Mouse (Mus musculus) liver, embryonic 14.5 days (tissue): ENCODE data around the gene Mrps12. TPM values are rescaled to one million over a fixed set of nuclear protein-coding genes. Genes with fewer than 3 reads are reported as not detected.
A peak's percentile ranks its signal among the peaks of the same experiment; 100 is the strongest.

Source experiments
- ATAC-seq: fragments of 200-750 bp; cut with Nextera tagmentation; 2 replicates; pipeline ENCODE4 v1.8.0; 2017; ENCODE audit warnings: moderate number of reproducible peaks, mild to moderate bottlenecking, moderate library complexity; ENCODE audit not compliant: insufficient read depth
- DNase-seq, 3 experiments: peaks; one replicate each; pipeline ENCODE4 v3.0.0-alpha.2; 2012 to 2013; ENCODE audit warnings: low read depth in 3 of 3, low spot score in 3 of 3
- H3K27ac ChIP-seq: fragments of 300-500 bp; sonication (generic); 2 replicates; pipeline ENCODE4 v1.5.1; 2014; ENCODE audit warnings: moderate library complexity, mild to moderate bottlenecking, control low read depth, inconsistent platforms
- H3K27me3 ChIP-seq: fragments of 300-500 bp; sonication (generic); 2 replicates; pipeline ENCODE4 v1.6.1; 2014; ENCODE audit warnings: mild to moderate bottlenecking, low read length, moderate library complexity; ENCODE audit not compliant: control insufficient read depth, insufficient read depth
- H3K36me3 ChIP-seq: fragments of 300-500 bp; sonication (generic); replicated peaks from 2 replicates; pipeline ENCODE4 v1.6.1; 2014; ENCODE audit warnings: low read depth; ENCODE audit not compliant: control insufficient read depth, insufficient read depth
- H3K4me1 ChIP-seq, 2 experiments: fragments of 200-500 bp in 1 of 2; fragments of 300-500 bp in 1 of 2; sonication (generic) in 1 of 2; replicated peaks; 2 replicates each; pipeline ENCODE4 v1.6.1; 2012 to 2014; ENCODE audit warnings: antibody characterized with exemption in 1 of 2, inconsistent platforms in 1 of 2, low read length in 1 of 2; ENCODE audit not compliant: control insufficient read depth in 2 of 2, insufficient read depth in 2 of 2
- H3K4me2 ChIP-seq: fragments of 300-500 bp; sonication (generic); 2 replicates; pipeline ENCODE4 v1.6.1; 2014; ENCODE audit warnings: low read depth, mild to moderate bottlenecking, control low read depth, moderate library complexity
- H3K4me3 ChIP-seq, 2 experiments: fragments of 200-500 bp in 1 of 2; fragments of 300-500 bp in 1 of 2; sonication (generic) in 1 of 2; 2 replicates each; pipeline ENCODE4 v1.5.1; 2012 to 2014; ENCODE audit warnings: low read depth in 2 of 2, low read length in 2 of 2, mild to moderate bottlenecking in 2 of 2, control low read depth in 1 of 2, inconsistent platforms in 1 of 2, moderate library complexity in 1 of 2; ENCODE audit not compliant: insufficient read depth in 1 of 2
- H3K9ac ChIP-seq: fragments of 300-500 bp; sonication (generic); replicated peaks from 2 replicates; pipeline ENCODE4 v1.6.1; 2014; ENCODE audit warnings: mild to moderate bottlenecking, control low read depth, moderate library complexity
- H3K9me3 ChIP-seq: fragments of 300-500 bp; sonication (generic); 2 replicates; pipeline ENCODE4 v1.6.1; 2016; ENCODE audit warnings: low read length, mixed read lengths; ENCODE audit not compliant: control insufficient read depth
- CTCF ChIP-seq: IDR thresholded peaks from 2 replicates; pipeline ENCODE4 v1.5.1; 2016; ENCODE audit warnings: antibody characterized with exemption, low read depth, control low read depth
- EP300 ChIP-seq: IDR thresholded peaks from 2 replicates; pipeline ENCODE4 v1.6.1; 2016; ENCODE audit warnings: antibody characterized with exemption, low read depth
- WGBS: fragments of 180-500 bp; shearing (Covaris S2); extraction: QIAGEN DNeasy Blood & Tissue Kit; methylation state at CpG from one replicate; pipeline ENCODE4 v1.1.7; 2014; ENCODE audit not compliant: insufficient replicate concordance; 5-methylcytosine and 5-hydroxymethylcytosine counted together
- polyA plus RNA-seq, 2 experiments: library from polyadenylated mRNA; depleted of rRNA in 1 of 2; stranded (reverse) in 1 of 2; unstranded in 1 of 2; fragments of >200 nt; fragmentation: Nextera tagmentation in 1 of 2; extraction: Ambion mirVana in 1 of 2; gene quantifications; 2 replicates each; pipeline versions ENCODE4 v1.2.1 to v1.2.3; 2012 to 2014

The Mrps12 gene
- polyA plus RNA-seq, 2 experiments, result 46.2 to 82.5 TPM

DNA sequence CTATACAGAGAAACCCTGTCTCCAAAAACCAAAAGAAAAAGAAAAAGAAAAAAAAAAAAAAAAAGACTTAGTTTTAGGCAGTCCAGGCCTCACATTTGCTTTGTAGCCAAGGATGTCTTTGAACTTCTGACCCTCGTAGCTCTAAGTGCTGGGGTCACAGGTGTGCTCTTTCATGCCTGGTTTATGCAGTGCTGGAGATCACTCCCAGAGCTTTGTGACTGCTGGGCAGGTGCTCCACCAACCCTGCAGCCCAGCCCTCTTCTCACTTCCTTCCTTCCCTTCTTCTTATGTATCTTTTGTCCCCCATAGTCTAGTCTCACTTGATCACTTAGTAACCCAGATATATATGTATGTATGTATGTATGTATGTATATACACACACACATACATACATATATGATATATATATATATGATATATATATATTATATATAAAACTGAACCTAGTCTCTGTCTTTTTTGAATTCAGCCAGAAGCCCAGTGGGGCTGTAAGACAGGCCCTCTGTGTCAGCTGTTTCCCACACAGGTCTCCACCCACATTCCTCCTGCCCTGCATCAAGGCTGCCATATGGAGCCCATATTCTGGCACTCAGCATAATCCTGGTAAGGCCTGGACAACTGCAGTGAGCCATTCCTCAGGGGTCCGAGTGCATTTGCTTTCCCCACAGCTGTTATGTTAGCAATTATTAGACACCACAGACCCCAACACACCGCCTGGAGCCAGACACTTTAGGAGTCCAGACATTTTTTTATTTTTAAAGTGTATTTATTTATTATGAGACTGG lies 20.7 kb downstream of the Mrps12 start:
- WGBS, result 53% methylated on average over 3 of the region's 3 CpGs
- no peak for DNase-seq
- Histone ChIP-seq H3K9me3 (no peaks in the 10 kb centered on the region), H3K4me1 (no peaks in the 10 kb centered on the region), H3K36me3 (no peaks in the 10 kb centered on the region), H3K9ac (no peak overlapping the region), H3K27me3 (no peaks in the 10 kb centered on the region; the same call in 1 of the 2 replicates), H3K27ac (no peak overlapping the region), H3K4me3 (no peak overlapping the region), H3K4me2 (no peak overlapping the region)
- ATAC-seq, result no peak
- no peak for TF ChIP-seq CTCF
- no peak for TF ChIP-seq EP300

GRCm38 (mm10) chr7:28719650-28720049 lies 22.0 kb downstream of the Mrps12 start:
- H3K9ac ChIP-seq, result no peak overlapping the region
- no peak for ATAC-seq
- no peaks in the 10 kb centered on the region for H3K4me1 ChIP-seq
- no peak overlapping the region for H3K27ac ChIP-seq
- no peaks in the 10 kb centered on the region; the same call in 1 of the 2 replicates for H3K27me3 ChIP-seq
- no peaks in the 10 kb centered on the region for H3K9me3 ChIP-seq
- TF ChIP-seq CTCF (no peak), EP300 (no peak)
- DNase-seq, result no peak
- H3K4me2 ChIP-seq, result no peak overlapping the region
- no peak overlapping the region for H3K4me3 ChIP-seq
- H3K36me3 ChIP-seq, result no peaks in the 10 kb centered on the region
- 56% methylated on average over 2 of the region's 2 CpGs for WGBS

- H3K9ac ChIP-seq, result no peak overlapping the region
- H3K4me3 ChIP-seq, result no peak overlapping the region
- 40% methylated on average over 4 of the region's 4 CpGs for WGBS
- DNase-seq, result no peak
- TF ChIP-seq CTCF (no peak), EP300 (no peak)
- H3K27me3 ChIP-seq, result no peaks in the 10 kb centered on the region; the same call in 1 of the 2 replicates
- H3K36me3 ChIP-seq, result no peaks in the 10 kb centered on the region
- no peak overlapping the region for H3K27ac ChIP-seq
- H3K4me2 ChIP-seq, result no peak overlapping the region
- no peaks in the 10 kb centered on the region for H3K4me1 ChIP-seq
- H3K9me3 ChIP-seq, result no peaks in the 10 kb centered on the region
- no peak for ATAC-seq
These were observed 22.5 kb downstream of the Mrps12 start for GRCm38 (mm10) chr7:28719159-28719558.

DNA sequence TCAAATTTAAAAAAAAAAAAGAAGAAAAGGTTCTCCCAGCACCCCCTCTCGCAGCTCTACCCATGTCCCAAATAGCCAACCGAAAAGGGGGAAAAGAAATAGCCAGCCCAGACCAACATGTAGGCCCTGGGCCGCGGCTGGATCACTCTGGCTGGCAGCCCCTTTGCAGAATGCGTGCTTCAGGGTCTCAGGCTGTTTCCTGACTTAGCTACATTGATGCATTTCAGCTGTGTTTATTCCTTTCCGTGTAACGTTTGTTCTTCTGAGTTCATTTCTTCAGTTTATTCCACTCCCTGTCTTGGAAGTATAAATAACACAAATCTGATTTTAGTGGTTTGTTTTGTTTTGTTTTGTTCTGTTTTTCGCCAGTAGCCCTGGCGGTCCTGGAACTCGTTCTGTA lies 23.9 kb downstream of the Mrps12 start:
- no peaks in the 10 kb centered on the region for H3K4me1 ChIP-seq
- no peaks in the 10 kb centered on the region for H3K36me3 ChIP-seq
- no peaks in the 10 kb centered on the region for H3K9me3 ChIP-seq
- no peak overlapping the region for H3K9ac ChIP-seq
- no peak overlapping the region for H3K4me2 ChIP-seq
- ATAC-seq, result no peak
- DNase-seq, result no peak
- H3K27ac ChIP-seq, result no peak overlapping the region
- no peak overlapping the region for H3K4me3 ChIP-seq
- TF ChIP-seq EP300 (no peak), CTCF (no peak)
- no peaks in the 10 kb centered on the region; the same call in 1 of the 2 replicates for H3K27me3 ChIP-seq
- 70% methylated on average over 10 of the region's 10 CpGs for WGBS

DNA sequence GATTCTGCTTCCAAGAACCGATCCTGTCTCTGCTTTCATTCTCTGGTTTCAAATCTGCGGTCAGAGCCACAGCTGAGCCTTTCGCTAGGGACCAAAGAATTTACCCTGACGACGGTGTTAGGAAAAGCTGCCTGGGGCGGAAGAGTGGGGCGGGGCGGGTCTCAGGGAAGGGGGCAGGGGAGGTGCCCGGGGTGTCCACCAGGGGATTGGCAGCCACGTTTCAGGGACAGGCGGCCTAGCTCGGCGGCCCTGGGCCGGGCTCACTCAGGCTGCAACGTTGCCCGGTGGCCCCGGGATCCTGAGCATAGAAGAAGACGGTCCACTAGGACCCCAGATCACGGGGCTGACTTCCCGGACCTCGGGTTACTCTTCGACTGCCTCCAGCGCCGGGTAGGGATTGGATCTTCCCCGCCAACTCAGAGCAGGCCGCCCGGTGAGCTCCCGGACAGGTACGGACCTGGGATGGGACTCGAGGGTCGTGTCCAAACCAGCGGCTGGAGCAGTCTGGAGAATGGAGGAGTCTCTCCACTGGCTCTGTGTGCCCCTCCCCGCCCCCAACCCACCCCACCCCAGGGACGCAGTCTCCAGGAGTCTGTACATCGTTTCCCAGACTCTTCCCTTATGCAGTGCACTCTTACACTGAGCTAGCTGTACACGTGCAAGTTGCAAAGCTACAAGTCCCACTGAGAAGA lies 24.9 kb downstream of the Mrps12 start, which contains the start of gene Fbxo17:
Fbxo17 (plus strand) TSS at position 215 of the 692 bp plus-strand sequence.
- WGBS, result 3% methylated on average over 36 of the region's 36 CpGs
- Histone ChIP-seq H3K9me3 (no peaks in the 10 kb centered on the region), H3K36me3 (no peaks in the 10 kb centered on the region), H3K4me1 (no peaks in the 10 kb centered on the region), H3K4me3 (peak within 1 kb of the TSS; percentile 44 to 53), H3K27me3 (no peaks in the 10 kb centered on the region; the same call in 1 of the 2 replicates), H3K4me2 (peak within 1 kb of the TSS; percentile 57), H3K9ac (no peak within 1 kb of the TSS), H3K27ac (no peak within 1 kb of the TSS)
- ATAC-seq (no peak), DNase-seq (no peak)
- 0 out of 2 replicates have a peak, but pooled peaks have one; percentile 14 for TF ChIP-seq CTCF
- no peak for TF ChIP-seq EP300
